Mouse (Mus musculus) hindbrain, embryonic 16.5 days (tissue): ENCODE results near the gene Ccdc162. TPM values are rescaled to one million over a fixed set of nuclear protein-coding genes. Genes with fewer than 3 reads are reported as not detected.

Experiments used
- ATAC-seq: fragments of 200-750 bp; cut with Nextera tagmentation; 2 replicates; pipeline ENCODE4 v1.8.0; 2017; ENCODE audit warnings: moderate TSS enrichment, moderate library complexity
- H3K27ac ChIP-seq: fragments of 300-500 bp; sonication (generic); 2 replicates; pipeline ENCODE4 v1.5.1; 2014; ENCODE audit warnings: low read depth, mild to moderate bottlenecking, control low read depth, low read length, moderate library complexity
- H3K27me3 ChIP-seq: fragments of 300-500 bp; sonication (generic); replicated peaks from 2 replicates; pipeline ENCODE4 v1.6.1; 2014; ENCODE audit warnings: low read length; ENCODE audit not compliant: control insufficient read depth, insufficient read depth
- H3K36me3 ChIP-seq: fragments of 300-500 bp; sonication (generic); 2 replicates; pipeline ENCODE4 v1.6.1; 2014; ENCODE audit warnings: mild to moderate bottlenecking, low read length, moderate library complexity, mixed read lengths; ENCODE audit not compliant: control insufficient read depth, insufficient read depth
- H3K4me1 ChIP-seq: fragments of 300-500 bp; sonication (generic); 2 replicates; pipeline ENCODE4 v1.6.1; 2014; ENCODE audit warnings: low read depth, low read length; ENCODE audit not compliant: control insufficient read depth, insufficient read depth
- H3K4me2 ChIP-seq: fragments of 300-500 bp; sonication (generic); 2 replicates; pipeline ENCODE4 v1.6.1; 2014; ENCODE audit warnings: mild to moderate bottlenecking, low read length, control low read depth, moderate library complexity
- H3K4me3 ChIP-seq: fragments of 300-500 bp; sonication (generic); 2 replicates; pipeline ENCODE4 v1.5.1; 2014; ENCODE audit warnings: mild to moderate bottlenecking, low read length, control low read depth, moderate library complexity
- H3K9ac ChIP-seq: fragments of 300-500 bp; sonication (generic); 2 replicates; pipeline ENCODE4 v1.6.1; 2014; ENCODE audit warnings: low read depth, mild to moderate bottlenecking, control low read depth, low read length, moderate library complexity
- H3K9me3 ChIP-seq: fragments of 300-500 bp; sonication (generic); 2 replicates; pipeline ENCODE4 v1.6.1; 2014; ENCODE audit warnings: mild to moderate bottlenecking, low read length, moderate library complexity; ENCODE audit not compliant: control insufficient read depth
- WGBS: fragments of 180-500 bp; shearing (Covaris S2); extraction: QIAGEN DNeasy Blood & Tissue Kit; methylation state at CpG from one replicate; pipeline ENCODE4 v1.1.7; 2014; 5-methylcytosine and 5-hydroxymethylcytosine counted together
- polyA plus RNA-seq: library from polyadenylated mRNA; unstranded; fragments of >200 nt; fragmentation: Nextera tagmentation; extraction: Ambion mirVana; gene quantifications from 2 replicates; pipeline ENCODE4 v1.2.1, GENCODE M21; 2015

Gene Ccdc162
- polyA plus RNA-seq, 1 experiment from 2014 or later: 1.4 TPM

DNA sequence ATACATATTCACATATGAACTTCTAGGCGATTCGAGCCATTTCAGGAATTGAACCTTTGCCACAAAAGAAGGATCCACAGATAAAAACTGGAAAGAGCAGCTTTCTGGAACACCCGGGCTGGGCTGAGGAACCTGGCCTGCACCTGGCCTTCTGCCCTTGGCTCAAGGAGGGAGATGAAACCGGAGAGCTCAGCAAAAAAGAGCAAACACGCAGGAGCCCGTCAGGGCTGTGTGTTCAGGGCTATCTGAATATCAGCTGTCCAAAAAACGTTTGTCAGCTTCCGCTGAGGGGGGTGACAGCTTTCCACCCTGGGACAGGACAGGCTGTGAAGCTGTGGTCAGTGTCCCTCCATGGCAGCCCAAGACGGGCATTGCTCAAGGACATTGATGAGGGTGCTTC, 117.4 kb downstream of the Ccdc162 start:
- Histone ChIP-seq H3K4me2 (no peak overlapping the region), H3K4me3 (no peak overlapping the region), H3K27ac (no peak overlapping the region), H3K27me3 (no peaks in the 10 kb centered on the region), H3K9me3 (no peaks in the 10 kb centered on the region), H3K4me1 (no peaks in the 10 kb centered on the region), H3K9ac (no peak overlapping the region), H3K36me3 (no peaks in the 10 kb centered on the region)
- ATAC-seq: no peak
- 86% methylated on average over 9 of the region's 9 CpGs for WGBS

DNA sequence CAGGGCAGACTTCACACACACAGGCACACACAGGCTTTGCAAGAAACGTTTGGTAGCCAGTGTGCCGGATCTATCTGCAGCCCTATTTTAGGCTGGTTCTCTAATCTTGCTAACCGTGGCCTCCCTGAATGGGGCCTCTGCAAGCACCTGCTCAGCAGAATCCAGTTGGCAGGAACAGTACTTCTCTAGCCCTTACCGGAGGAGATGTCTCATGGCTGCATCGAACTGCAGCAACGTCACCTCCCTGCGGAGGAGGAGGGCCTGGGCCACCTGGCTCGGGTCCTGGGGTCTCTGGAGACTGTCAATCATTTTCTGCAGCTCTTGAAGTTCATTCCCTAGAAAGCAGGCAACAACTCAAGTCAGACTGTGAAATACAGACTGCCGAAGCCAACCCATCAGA, 118.2 kb downstream of the Ccdc162 start:
- Histone ChIP-seq H3K9ac (no peak overlapping the region), H3K27ac (no peak overlapping the region), H3K9me3 (no peaks in the 10 kb centered on the region), H3K4me1 (no peaks in the 10 kb centered on the region), H3K36me3 (no peaks in the 10 kb centered on the region), H3K4me2 (no peak overlapping the region), H3K27me3 (no peaks in the 10 kb centered on the region), H3K4me3 (no peak overlapping the region)
- 48% methylated on average over 9 of the region's 9 CpGs for WGBS
- no peak for ATAC-seq

DNA sequence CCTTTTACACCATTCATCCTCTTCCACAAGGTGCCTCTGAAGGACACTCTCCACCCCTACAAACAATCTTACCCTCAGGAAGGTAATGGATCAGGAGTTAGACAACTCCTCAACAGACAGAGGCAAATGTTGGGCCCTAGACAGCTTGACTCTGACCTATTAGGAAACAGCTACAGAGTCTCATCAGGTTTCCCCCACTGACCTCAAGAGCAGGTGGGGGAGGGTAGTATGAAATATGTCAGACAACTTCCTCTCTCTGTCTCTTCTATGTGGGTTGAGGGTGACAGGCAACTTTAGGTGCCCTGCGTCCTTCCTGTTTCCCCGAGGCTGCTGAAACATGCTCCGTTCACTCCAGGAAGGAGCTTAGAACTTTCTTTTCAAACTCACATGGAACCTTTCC, 120.9 kb downstream of the Ccdc162 start:
- WGBS: 88% methylated on average over 3 of the region's 3 CpGs
- ATAC-seq: no peak
- H3K4me1 ChIP-seq: no peaks in the 10 kb centered on the region

GRCm38 (mm10) chr10:41594957-41595356, 121.5 kb downstream of the Ccdc162 start:
- no peaks in the 10 kb centered on the region for H3K27me3 ChIP-seq
- WGBS: 76% methylated on average over 2 of the region's 2 CpGs
- no peaks in the 10 kb centered on the region for H3K36me3 ChIP-seq
- no peak for ATAC-seq
- H3K27ac ChIP-seq: no peak overlapping the region
- H3K9ac ChIP-seq: no peak overlapping the region
- no peaks in the 10 kb centered on the region for H3K4me1 ChIP-seq
- no peak overlapping the region for H3K4me2 ChIP-seq
- H3K4me3 ChIP-seq: no peak overlapping the region
- no peaks in the 10 kb centered on the region for H3K9me3 ChIP-seq

More for the DNA sequence above, 120.9 kb downstream of the Ccdc162 start:
- H3K9ac ChIP-seq: no peak overlapping the region
- no peaks in the 10 kb centered on the region for H3K27me3 ChIP-seq
- H3K4me3 ChIP-seq: no peak overlapping the region
- no peaks in the 10 kb centered on the region for H3K9me3 ChIP-seq
- no peaks in the 10 kb centered on the region for H3K36me3 ChIP-seq
- H3K4me2 ChIP-seq: no peak overlapping the region
- H3K27ac ChIP-seq: no peak overlapping the region

GRCm38 (mm10) chr10:41594433-41594832, 122.0 kb downstream of the Ccdc162 start:
- WGBS: 93% methylated on average over 8 of the region's 8 CpGs
- no peak for ATAC-seq

GRCm38 (mm10) chr10:41588616-41589015, 127.8 kb downstream of the Ccdc162 start:
- Histone ChIP-seq H3K36me3 (no peaks in the 10 kb centered on the region), H3K4me1 (no peaks in the 10 kb centered on the region), H3K27me3 (no peaks in the 10 kb centered on the region), H3K27ac (no peak overlapping the region), H3K9ac (no peak overlapping the region), H3K4me2 (no peak overlapping the region), H3K4me3 (no peak overlapping the region), H3K9me3 (no peaks in the 10 kb centered on the region)
- WGBS: 91% methylated on average over 2 of the region's 2 CpGs
- ATAC-seq: no peak

More at GRCm38 (mm10) chr10:41594433-41594832, 122.0 kb downstream of the Ccdc162 start:
- Histone ChIP-seq H3K9ac (no peak overlapping the region), H3K4me2 (no peak overlapping the region), H3K27ac (no peak overlapping the region), H3K27me3 (no peaks in the 10 kb centered on the region), H3K4me3 (no peak overlapping the region), H3K4me1 (no peaks in the 10 kb centered on the region), H3K36me3 (no peaks in the 10 kb centered on the region), H3K9me3 (no peaks in the 10 kb centered on the region)

DNA sequence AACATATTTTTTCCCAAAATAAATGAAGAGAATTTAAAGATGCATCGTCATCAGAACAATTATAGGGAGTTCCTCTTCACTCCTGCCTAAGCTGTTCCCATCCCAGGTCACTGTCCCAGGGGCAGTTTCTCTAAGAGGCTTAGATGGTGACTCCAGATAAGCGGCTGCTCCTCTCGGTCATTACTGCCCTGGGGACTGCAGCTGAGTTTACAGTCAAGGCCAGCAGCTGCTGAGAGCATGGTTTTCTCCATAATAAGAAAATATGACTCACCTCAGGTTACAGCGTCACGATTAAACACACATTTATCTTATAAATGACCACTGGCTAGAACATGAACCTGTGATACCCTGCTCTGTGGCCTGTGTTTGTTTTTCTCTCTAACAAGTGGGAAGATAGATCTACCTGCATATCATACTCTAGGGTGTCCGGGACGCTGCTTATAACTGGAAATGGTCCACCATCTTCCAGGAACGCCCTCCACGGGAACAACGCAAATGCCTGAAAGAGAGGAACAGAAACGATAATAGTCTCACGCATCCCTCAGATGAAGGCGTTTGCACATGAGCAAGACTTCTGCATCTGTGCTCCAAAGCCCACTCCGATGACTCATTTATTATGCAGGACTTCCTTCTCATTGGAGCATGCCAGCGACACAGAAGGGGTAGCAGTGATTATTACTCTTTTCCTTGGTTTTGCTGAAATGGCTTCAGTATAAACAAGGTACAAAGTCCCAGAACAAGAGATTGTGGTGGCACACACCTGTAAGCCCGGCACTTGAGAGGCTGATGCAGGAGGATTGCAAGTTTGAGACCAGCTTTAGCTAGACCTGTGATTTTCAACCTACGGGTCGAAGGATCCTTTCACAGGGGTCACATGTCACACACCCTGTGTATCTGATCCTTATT, 129.2 kb downstream of the Ccdc162 start:
- 87% methylated on average over 18 of the region's 18 CpGs for WGBS

DNA sequence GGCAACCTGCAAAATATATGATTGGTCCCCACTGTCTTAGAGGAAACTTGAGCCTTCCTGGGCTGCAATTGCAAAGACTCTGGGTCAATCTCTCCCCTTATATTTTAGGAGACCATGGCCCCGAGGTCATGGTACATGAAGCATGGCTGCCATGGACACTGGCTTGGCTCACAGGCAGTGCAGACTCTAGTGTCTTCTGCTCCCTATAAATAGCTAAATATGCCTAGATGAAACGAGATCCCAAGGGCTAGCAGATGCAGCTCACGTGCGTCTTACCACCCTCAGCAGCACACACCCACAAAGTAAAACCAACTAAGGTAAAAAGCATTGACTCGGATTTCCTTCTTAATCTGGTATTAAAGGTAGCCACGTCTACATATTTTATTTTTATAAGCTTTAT, 133.1 kb downstream of the Ccdc162 start:
- 67% methylated on average over 6 of the region's 6 CpGs for WGBS
- Histone ChIP-seq H3K4me1 (no peaks in the 10 kb centered on the region), H3K4me3 (no peak overlapping the region), H3K9ac (no peak overlapping the region), H3K36me3 (no peaks in the 10 kb centered on the region), H3K27me3 (no peaks in the 10 kb centered on the region), H3K27ac (no peak overlapping the region), H3K9me3 (no peaks in the 10 kb centered on the region), H3K4me2 (no peak overlapping the region)
- ATAC-seq: no peak

More for the DNA sequence above, 129.2 kb downstream of the Ccdc162 start:
- Histone ChIP-seq H3K4me1 (no peaks in the 10 kb centered on the region), H3K4me3 (no peak overlapping the region), H3K4me2 (no peak overlapping the region), H3K27me3 (no peaks in the 10 kb centered on the region), H3K27ac (no peak overlapping the region), H3K9ac (no peak overlapping the region), H3K9me3 (no peaks in the 10 kb centered on the region), H3K36me3 (no peaks in the 10 kb centered on the region)
- ATAC-seq: no peak

DNA sequence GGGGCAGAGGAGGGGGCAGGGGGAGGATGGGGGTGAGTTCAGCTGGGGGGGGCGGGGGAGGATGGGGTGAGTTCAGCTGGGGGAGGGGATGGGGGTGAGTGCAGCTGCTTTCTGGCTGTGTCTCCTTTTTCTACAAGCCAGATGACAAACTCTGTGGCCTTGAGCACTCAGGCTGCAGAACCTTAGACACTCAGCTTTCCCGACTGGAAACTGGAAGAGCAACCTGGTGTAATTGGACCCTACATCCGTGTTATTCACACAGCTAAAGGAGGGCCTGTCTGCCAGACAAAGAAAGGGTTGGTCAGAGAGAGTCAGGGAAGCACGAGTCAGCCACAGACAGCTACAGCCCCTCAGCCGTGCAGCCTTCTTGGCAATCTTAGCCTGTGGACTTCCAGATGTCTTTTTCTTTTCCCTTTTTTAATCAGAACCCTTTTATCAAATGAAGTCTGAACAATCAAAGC, 133.5 kb downstream of the Ccdc162 start:
- Histone ChIP-seq H3K4me2 (no peak overlapping the region), H3K9me3 (no peaks in the 10 kb centered on the region), H3K36me3 (no peaks in the 10 kb centered on the region), H3K4me3 (no peak overlapping the region), H3K4me1 (no peaks in the 10 kb centered on the region), H3K9ac (no peak overlapping the region), H3K27me3 (no peaks in the 10 kb centered on the region), H3K27ac (no peak overlapping the region)
- 7% methylated on average over 4 of the region's 5 CpGs for WGBS
- no peak for ATAC-seq
